Mouse (Mus musculus) heart, postnatal 0 days (tissue): Measurements from ENCODE around the gene Gm11567.

ENCODE experiments used
- CTCF ChIP-seq: IDR thresholded peaks from 2 replicates; pipeline ENCODE4 v1.5.1; 2016; ENCODE audit warnings: antibody characterized with exemption, control low read depth, low read depth
- EP300 ChIP-seq: IDR thresholded peaks from 2 replicates; pipeline ENCODE4 v1.6.1; 2016; ENCODE audit warnings: antibody characterized with exemption, low read depth

- TF ChIP-seq CTCF (no peak), EP300 (no peak)
Measured at GRCm38 (mm10) chr11:99914451-99914850, 35.5 kb downstream of the Gm11567 start, which contains the start of gene Gm11565.
